In the genomic region with DNA sequence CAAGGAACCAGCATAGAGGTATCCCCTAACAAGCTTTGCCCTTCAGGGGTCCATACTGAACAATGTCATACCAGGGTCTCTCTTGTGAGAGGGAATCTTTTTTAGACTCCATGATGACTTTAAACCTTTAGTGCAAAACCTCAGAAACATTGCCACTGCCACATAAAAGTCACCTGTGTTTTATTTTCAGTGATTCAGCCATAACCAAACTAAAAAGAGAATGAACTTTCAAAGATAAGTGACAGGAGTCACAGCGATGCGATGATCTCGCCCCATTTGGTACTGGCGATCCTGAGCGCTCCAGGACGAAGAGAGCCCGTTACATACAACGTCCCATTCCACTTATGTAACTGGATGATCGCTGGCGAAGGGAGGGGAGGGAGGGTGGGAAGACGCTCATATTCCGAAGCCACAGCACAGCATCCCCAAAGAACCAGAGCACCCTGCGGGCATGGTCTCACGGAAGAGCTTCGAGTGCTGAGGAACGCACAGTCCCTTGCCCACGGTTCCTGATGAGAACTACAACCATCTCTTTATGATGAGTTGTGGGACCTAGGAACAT, we compare ENCODE assay signal across 9 mouse cellular contexts. TPM values are rescaled to one million over a fixed set of nuclear protein-coding genes. Genes with fewer than 3 reads are reported as not detected.
A peak's percentile ranks its signal among the peaks of the same experiment; 100 is the strongest.
DNase-seq lines count a peak whose midpoint lies in the region; ATAC-seq and TF ChIP-seq lines count a peak whose summit lies in the region.
"Had no signal": no experiment of that assay in that cellular context is flagged by ENCODE, and none has a peak within 500 bp of the region (broad histone marks: within the 10 kb centered on the region; RNA-seq: fewer than 3 reads in every experiment).

No protein-coding gene starts in this region.

- no peak for DNase-seq in kidney, postnatal 0 days (ENCODE audit: low spot score)
- no peak for DNase-seq in kidney, adult 11 months
- peak; percentile 29 for DNase-seq in NIH3T3 (ENCODE audit: low read depth)
- peak; percentile 4 to 10 for DNase-seq in kidney, postnatal 36 days
- no peak for DNase-seq in midbrain, postnatal 0 days (ENCODE audit: low spot score)
- no peak for DNase-seq in gastrocnemius, postnatal 10 days

- H3K27me3 ChIP-seq in kidney, postnatal 0 days (ENCODE audit: insufficient read depth, low read length) = no peaks in the 10 kb centered on the region
- H3K27me3 ChIP-seq in midbrain, postnatal 0 days (ENCODE audit: insufficient read depth, low read length) = no peaks in the 10 kb centered on the region

- H3K27ac ChIP-seq in kidney, postnatal 0 days = peak overlapping the region; percentile 93
- peak overlapping the region; percentile 94 for H3K27ac ChIP-seq in embryonic fibroblast, embryonic 13.5 days (ENCODE audit: insufficient read depth, low read length)
- H3K27ac ChIP-seq in midbrain, postnatal 0 days (ENCODE audit: low read depth, low read length) = peak overlapping the region; percentile 90; the same call in 1 of the 2 replicates

- peak overlapping the region; percentile 62 for H3K4me3 ChIP-seq in kidney, postnatal 0 days (replicated peaks; ENCODE audit: low read depth, low read length)
- H3K4me3 ChIP-seq in embryonic fibroblast, embryonic 13.5 days (ENCODE audit: insufficient read depth, low read length) = peak overlapping the region; percentile 67
- peak overlapping the region; percentile 48 for H3K4me3 ChIP-seq in midbrain, postnatal 0 days (ENCODE audit: low read depth, low read length)

- H3K36me3 ChIP-seq in kidney, postnatal 0 days (ENCODE audit: insufficient read depth, low read length) = no peaks in the 10 kb centered on the region
- H3K36me3 ChIP-seq in midbrain, postnatal 0 days (ENCODE audit: insufficient read depth, low read length) = no peaks in the 10 kb centered on the region

- 25% methylated on average over 17 of the region's 17 CpGs for WGBS in kidney, postnatal 0 days
- 22% methylated on average over 17 of the region's 17 CpGs for WGBS in midbrain, postnatal 0 days

- H3K9me3 ChIP-seq in kidney, postnatal 0 days (replicated peaks; ENCODE audit: low read length) = no peaks in the 10 kb centered on the region
- H3K9me3 ChIP-seq in midbrain, postnatal 0 days (ENCODE audit: low read length) = no peaks in the 10 kb centered on the region

- H3K4me2 ChIP-seq in kidney, postnatal 0 days (ENCODE audit: low read length) = peak overlapping the region; percentile 57
- peak overlapping the region; percentile 51 for H3K4me2 ChIP-seq in midbrain, postnatal 0 days (ENCODE audit: low read depth, low read length, poor library complexity, severe bottlenecking)

- TF ChIP-seq CTCF in kidney, postnatal 0 days (IDR thresholded peaks at IDR 0.05; ENCODE audit: low read depth) = no peak
- TF ChIP-seq CTCF in embryonic fibroblast, embryonic 13.5 days (IDR thresholded peaks at IDR 0.05; ENCODE audit: borderline replicate concordance, insufficient read depth, low read length) = no peak
- no peak for TF ChIP-seq CTCF in midbrain, postnatal 0 days (IDR thresholded peaks at IDR 0.05)

- peak overlapping the region; percentile 79 for H3K9ac ChIP-seq in kidney, postnatal 0 days (ENCODE audit: low read depth, low read length)
- peak overlapping the region; percentile 79 for H3K9ac ChIP-seq in midbrain, postnatal 0 days (replicated peaks; ENCODE audit: low read length, poor library complexity, severe bottlenecking)

- no peak for TF ChIP-seq POLR2A in embryonic fibroblast, embryonic 13.5 days (IDR thresholded peaks at IDR 0.05; ENCODE audit: low read depth, low read length)

- no peaks in the 10 kb centered on the region for H3K4me1 ChIP-seq in kidney, postnatal 0 days (replicated peaks; ENCODE audit: insufficient read depth, low read length)
- no peaks in the 10 kb centered on the region for H3K4me1 ChIP-seq in embryonic fibroblast, embryonic 13.5 days (ENCODE audit: control insufficient read depth, insufficient read depth, low read length)
- no peaks in the 10 kb centered on the region for H3K4me1 ChIP-seq in midbrain, postnatal 0 days (ENCODE audit: insufficient read depth, low read length)

- ATAC-seq in kidney, postnatal 0 days (replicated peaks; ENCODE audit: low FRiP score, low read depth) = no peak
- no peak for ATAC-seq in midbrain, postnatal 0 days (ENCODE audit: low FRiP score)

RNA-seq across cellular contexts. Expression of gene Opn1mw, which starts 42.9 kb away (rescaled TPM):
- polyA plus RNA-seq in kidney, postnatal 0 days (2015; fragmentation: Nextera tagmentation; extraction: Ambion mirVana) = not detected in 2 replicates
- not detected in 2 replicates for polyA plus RNA-seq in embryonic fibroblast, embryonic 13.5 days (2011; ENCODE audit: insufficient read length, low read depth, missing spikeins)
- not detected in 2 replicates for total RNA-seq in midbrain, postnatal 0 days (2014; rRNA removed)
- not detected in 2 replicates for polyA plus RNA-seq in midbrain, postnatal 0 days (2015; fragmentation: Nextera tagmentation; extraction: Ambion mirVana)
- total RNA-seq in gastrocnemius, postnatal 10 days (2021) = not detected
- total RNA-seq: common myeloid progenitor, adult 5-6 weeks; neutrophil, adult 5-6 weeks had no signal

RNA-seq across cellular contexts. Expression of gene Mecp2, which starts 50.8 kb away (rescaled TPM):
- polyA plus RNA-seq in kidney, postnatal 0 days (2015; fragmentation: Nextera tagmentation; extraction: Ambion mirVana) = 9.3 and 9.4 TPM in 2 replicates
- polyA plus RNA-seq in embryonic fibroblast, embryonic 13.5 days (2011; ENCODE audit: insufficient read length, low read depth, missing spikeins) = 19.0 and 21.0 TPM in 2 replicates
- 84.7 and 100 TPM in 2 replicates for total RNA-seq in midbrain, postnatal 0 days (2014; rRNA removed)
- polyA plus RNA-seq in midbrain, postnatal 0 days (2015; fragmentation: Nextera tagmentation; extraction: Ambion mirVana) = 10.6 and 12.3 TPM in 2 replicates
- total RNA-seq in gastrocnemius, postnatal 10 days (2021) = 10 to 100 TPM; 32.5 to 38.9 TPM

Comparison
In these comparisons a context has a peak if more than half of its experiments do, and no peak if none do; other contexts are left out.
1. DNase-seq: peak in NIH3T3 (single experiment) and kidney, postnatal 36 days (2 of 2); none in kidney, postnatal 0 days (single experiment), kidney, adult 11 months (single experiment), midbrain, postnatal 0 days (single experiment) and gastrocnemius, postnatal 10 days (single experiment).
2. Peak in every context shown above with its lines, with median percentiles within 50 percentile points of each other: H3K27ac ChIP-seq and H3K4me3 ChIP-seq.